Mouse (Mus musculus) retina, postnatal 1 day (tissue): ENCODE results near the gene ccdc198.
A peak's percentile ranks its signal among the peaks of the same experiment; 100 is the strongest.
"Not testable (repeated sequence)": the region's sequence is repeated elsewhere in the genome, so short reads cannot be mapped to it uniquely, and the experiment has no call there.

Experiments used
- DNase-seq: peaks from one replicate; pipeline ENCODE4 v3.0.0-alpha.2; 2012

The ccdc198 gene

DNA sequence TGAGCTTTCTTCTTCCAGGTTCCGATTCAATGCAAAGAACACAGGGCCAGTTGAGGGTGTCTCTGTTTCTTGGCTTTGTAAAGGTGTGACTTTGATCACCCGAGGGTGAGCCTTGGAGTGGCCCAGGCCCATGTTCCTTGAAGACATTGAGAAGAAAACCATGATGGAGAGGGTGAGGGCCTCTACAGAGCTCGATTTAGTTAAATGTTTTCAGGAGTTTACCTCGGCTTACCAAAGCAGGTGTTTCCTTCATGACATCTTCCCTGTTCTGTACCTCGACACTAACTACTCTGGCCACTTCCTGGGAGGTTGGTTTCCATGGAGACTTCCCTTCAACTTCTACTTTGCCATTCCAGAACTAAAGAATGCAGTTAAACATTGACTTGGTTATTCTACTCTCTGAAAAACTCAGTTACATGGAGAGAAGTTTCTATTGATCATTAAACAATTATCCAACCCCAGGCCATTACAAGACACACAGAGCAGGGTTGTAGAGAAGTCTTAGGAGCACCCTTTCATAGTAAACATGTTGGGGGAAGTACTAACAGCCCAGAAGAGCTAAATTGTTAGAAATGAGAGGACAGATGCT, at the start of gene ccdc198:
Gene ccdc198 (minus strand): TSS at position 349 of the 589 bp plus-strand sequence.
- DNase-seq = no peak

- DNase-seq = peak; percentile 75
These were observed 48.7 kb upstream of the ccdc198 start for GRCm38 (mm10) chr14:49293802-49294449.

- DNase-seq = no peak
These were observed 44.9 kb upstream of the ccdc198 start for GRCm38 (mm10) chr14:49290029-49290745.

DNA sequence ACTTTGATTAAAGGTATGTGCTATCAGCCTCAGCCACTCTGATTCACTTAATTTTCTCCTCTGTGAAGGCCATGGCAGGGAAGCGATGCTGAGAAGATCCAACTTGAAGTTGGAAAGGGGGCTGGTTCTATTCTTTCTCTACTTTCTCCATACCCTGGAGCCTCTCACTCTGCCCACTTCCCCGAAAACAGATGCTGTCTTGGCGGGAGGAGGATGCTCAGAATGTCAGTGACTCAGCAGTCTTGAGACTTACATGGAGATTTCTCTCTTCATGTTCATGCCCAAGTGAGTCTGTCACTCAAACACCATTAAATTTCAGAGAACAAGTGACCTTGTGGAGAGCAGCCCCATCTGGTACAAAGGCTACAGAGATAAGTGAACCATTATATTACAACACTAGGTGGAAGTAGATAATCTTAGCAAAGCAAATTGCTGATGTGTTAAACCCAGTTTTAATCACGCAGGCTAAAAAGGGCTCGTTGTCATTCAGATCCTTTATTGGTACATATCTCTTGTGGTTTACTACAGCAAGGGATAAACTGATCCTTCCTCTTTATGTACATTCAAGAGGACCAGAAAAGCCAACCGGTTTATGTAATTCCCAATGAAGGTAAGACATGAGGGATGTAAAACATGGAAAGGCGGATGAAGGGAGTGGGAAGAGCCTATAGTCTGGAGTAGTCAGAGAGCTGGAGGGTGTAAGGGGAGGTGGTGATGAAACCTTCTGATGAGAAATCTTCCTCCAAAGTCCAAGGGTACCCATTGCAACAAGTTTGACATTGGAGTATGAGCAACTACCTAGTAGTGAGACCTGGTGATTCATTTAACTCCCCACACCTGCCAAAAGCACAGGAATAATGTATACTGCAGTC, 38.7 kb upstream of the ccdc198 start:
- no peak for DNase-seq

DNA sequence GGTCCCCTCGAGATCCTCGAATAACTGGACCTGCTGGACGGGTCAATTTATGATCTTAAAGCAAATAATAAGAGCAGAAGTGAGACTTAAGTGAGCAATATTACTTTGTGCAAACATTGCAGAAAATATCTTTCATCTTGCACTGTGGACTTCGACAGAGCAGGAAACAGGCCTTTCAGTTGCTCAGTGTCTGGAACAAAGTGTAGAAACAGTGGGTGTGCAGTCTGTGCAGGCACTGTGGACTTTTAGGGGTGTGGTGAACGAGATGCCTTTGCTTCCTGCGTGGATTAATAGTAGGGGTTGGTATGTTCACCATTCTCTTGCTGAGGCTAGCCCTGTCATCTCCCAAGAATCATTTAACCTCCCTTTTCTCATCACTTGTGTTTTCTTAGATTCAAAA, 33.6 kb upstream of the ccdc198 start:
- DNase-seq = no peak

DNA sequence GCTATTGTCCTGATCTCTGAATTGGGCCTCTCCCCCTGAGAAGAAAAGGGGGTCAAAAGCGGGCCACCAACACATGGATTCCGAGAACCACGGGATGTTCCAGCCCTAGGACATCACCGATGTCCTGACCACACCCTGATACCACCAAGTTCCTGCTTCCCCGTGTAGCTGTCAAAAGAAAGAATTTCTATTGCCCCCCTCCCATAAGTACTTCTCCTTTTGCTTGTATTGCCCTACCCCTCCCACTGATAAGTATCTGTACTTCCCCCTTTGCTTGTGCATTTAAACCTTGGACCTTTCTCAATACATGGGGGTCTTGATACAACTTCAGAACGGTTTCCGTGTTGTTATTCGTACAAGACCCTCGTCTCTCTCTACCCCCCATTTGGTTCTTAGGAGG, 33.2 kb upstream of the ccdc198 start:
- not testable (repeated sequence) for DNase-seq

DNA sequence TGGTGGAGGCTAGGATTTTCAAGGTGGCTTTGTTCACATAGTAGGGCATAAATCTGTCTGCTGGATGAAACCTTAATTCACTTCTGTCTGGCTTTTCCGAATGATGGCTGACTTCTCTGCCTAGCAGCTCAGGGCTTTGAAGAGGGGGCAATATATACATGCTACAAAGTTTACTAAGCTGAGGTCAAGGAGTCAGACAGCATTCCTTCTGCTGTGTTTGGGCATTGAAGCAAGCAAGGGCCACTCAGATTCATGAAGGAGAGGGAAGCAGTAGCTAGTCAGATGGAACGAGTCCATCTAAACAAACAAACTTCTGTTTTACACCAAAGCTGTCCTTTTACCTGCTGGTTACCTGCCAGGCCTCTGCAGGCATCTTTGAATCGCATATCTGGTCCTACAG, 32.4 kb upstream of the ccdc198 start:
- no peak for DNase-seq

DNA sequence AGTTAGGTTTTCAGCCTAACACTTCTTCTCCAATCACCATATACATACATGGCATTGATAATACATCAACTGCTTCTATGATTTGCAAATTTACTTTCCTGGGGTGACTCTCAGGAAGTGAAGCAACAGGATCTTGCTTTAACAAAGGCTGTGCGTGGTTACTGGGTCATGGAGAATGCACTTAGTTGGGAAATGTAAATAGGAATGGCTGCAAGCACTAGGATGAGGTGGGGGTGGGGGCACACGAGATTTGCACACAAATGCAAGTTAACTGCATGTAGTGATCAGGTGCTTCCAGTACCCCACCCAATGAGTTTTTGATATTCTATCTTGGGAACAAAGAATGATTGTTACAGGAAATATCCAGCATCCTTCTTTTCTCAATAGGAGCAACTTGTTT, 30.1 kb upstream of the ccdc198 start:
- DNase-seq = no peak

GRCm38 (mm10) chr14:49265286-49266002, 20.2 kb upstream of the ccdc198 start:
- DNase-seq = no peak

GRCm38 (mm10) chr14:49241522-49241921, 3.8 kb downstream of the ccdc198 start:
- DNase-seq = no peak

DNA sequence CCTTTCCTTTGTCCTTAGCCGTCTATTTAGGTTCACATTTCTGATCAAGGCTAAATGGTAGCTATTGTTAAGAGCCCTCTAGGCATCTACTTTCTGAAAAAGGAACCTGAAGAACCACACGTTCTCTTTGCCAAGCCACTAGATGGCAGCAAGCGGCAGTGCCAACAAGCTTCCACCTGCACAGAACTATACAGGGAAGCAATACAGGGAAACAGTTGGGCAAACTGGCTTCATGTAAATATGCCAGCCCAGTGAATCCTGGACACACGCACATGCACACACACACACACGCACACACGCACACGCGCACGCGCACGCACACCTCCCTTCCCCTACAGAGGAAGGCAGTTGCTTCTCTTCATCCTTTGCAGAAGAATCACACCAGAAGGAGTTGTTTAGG, 7.1 kb downstream of the ccdc198 start:
- peak; percentile 76 for DNase-seq

- DNase-seq = peak; percentile 71
These were observed 10.3 kb downstream of the ccdc198 start for GRCm38 (mm10) chr14:49234788-49235515.

DNA sequence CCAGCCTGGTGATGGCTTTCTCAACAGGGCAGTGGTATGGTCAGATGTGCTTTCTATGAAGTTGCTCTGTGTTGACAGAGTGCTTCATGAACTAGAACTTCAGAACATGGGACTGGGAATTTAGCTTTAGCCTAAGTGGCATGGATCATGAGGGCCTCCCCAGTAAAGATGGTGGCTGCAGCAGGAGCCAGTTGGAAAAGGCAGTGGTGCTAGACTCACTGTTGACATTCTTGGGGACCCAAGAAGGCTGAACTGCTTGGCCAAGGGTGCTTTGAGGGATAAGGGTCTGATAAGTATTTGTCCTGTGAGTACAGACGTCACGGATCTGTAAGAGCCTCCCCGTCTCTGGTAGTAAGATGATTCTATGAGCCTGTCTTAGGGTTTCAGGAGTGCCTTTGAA, 13.4 kb downstream of the ccdc198 start:
- no peak for DNase-seq

DNA sequence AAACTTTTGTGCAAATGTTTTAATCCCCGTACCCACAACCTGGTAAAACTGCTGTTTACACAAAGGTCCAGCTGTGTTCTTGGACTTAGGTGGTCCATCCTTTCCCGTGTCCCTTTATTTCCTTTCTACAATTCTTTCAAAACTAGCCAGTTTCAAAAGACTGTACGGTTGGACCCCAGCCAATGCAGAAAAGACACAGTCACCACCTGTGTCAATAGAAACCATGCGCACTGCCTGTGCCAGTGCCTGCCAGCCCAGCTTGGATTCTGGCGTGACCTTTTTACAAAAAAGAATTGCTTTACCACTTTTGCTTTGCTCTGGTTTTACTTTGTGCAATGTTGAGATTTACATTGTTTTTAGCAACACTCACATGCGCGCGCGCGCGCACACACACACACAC, 18.3 kb downstream of the ccdc198 start:
- no peak for DNase-seq

GRCm38 (mm10) chr14:49226471-49226870, 18.8 kb downstream of the ccdc198 start:
- no peak for DNase-seq

- DNase-seq = no peak
These were observed 23.5 kb downstream of the ccdc198 start for GRCm38 (mm10) chr14:49221771-49222170.

GRCm38 (mm10) chr14:49219466-49220022, 25.7 kb downstream of the ccdc198 start:
- not testable (repeated sequence) for DNase-seq

GRCm38 (mm10) chr14:49218677-49219076, 26.6 kb downstream of the ccdc198 start:
- DNase-seq = no peak

- not testable (repeated sequence) for DNase-seq
These were observed 35.1 kb downstream of the ccdc198 start for GRCm38 (mm10) chr14:49210215-49210614.

GRCm38 (mm10) chr14:49201073-49201778, 44.0 kb downstream of the ccdc198 start:
- no peak for DNase-seq

- DNase-seq = no peak
These were observed 48.2 kb downstream of the ccdc198 start for GRCm38 (mm10) chr14:49197031-49197527.
